Mouse (Mus musculus): ENCODE results near the gene Defb5.
"Not testable (repeated sequence)": the region's sequence is repeated elsewhere in the genome, so short reads cannot be mapped to it uniquely, and the experiment has no call there.

Gene Defb5

GRCm38 (mm10) chr8:19247280-19247679, at the start of gene Defb5:
Gene Defb5 (plus strand): TSS chr8:19247580.
- ATAC-seq (ENCODE audit: insufficient number of reproducible peaks, low FRiP score, low TSS enrichment) = no peak

GRCm38 (mm10) chr8:19225161-19225560, 22.2 kb upstream of the Defb5 start, which contains the start of gene Defb6:
Gene Defb6 (plus strand): TSS chr8:19225478.
- no peak for ATAC-seq (ENCODE audit: insufficient number of reproducible peaks, low FRiP score, low TSS enrichment)

GRCm38 (mm10) chr8:19238101-19238500, 9.3 kb upstream of the Defb5 start:
- ATAC-seq (ENCODE audit: insufficient number of reproducible peaks, low FRiP score, low TSS enrichment) = no peak

GRCm38 (mm10) chr8:19239616-19240015, 7.8 kb upstream of the Defb5 start, which contains the start of gene Defb46:
Gene Defb46 (plus strand): TSS chr8:19239916.
- no peak for ATAC-seq (ENCODE audit: insufficient number of reproducible peaks, low FRiP score, low TSS enrichment)

GRCm38 (mm10) chr8:19258136-19258535, 10.8 kb downstream of the Defb5 start:
- no peak for ATAC-seq (ENCODE audit: insufficient number of reproducible peaks, low FRiP score, low TSS enrichment)

GRCm38 (mm10) chr8:19259667-19260066, 12.3 kb downstream of the Defb5 start:
- no peak for ATAC-seq (ENCODE audit: insufficient number of reproducible peaks, low FRiP score, low TSS enrichment)

GRCm38 (mm10) chr8:19293060-19293459, 45.7 kb downstream of the Defb5 start, which contains the start of gene Defb3:
Gene Defb3 (plus strand): TSS chr8:19293360.
- not testable (repeated sequence) for ATAC-seq (ENCODE audit: insufficient number of reproducible peaks, low FRiP score, low TSS enrichment)

- ATAC-seq (ENCODE audit: insufficient number of reproducible peaks, low FRiP score, low TSS enrichment) = not testable (repeated sequence)
Observed at GRCm38 (mm10) chr8:19298361-19298760, 51.0 kb downstream of the Defb5 start.
